Mouse (Mus musculus) NIH3T3 (cell line): Measurements from ENCODE around the gene Spag5.

Experiments
- DNase-seq: peaks from one replicate; pipeline ENCODE4 v3.0.0-alpha.2; 2012; ENCODE audit warnings: low read depth

The Spag5 gene

DNA sequence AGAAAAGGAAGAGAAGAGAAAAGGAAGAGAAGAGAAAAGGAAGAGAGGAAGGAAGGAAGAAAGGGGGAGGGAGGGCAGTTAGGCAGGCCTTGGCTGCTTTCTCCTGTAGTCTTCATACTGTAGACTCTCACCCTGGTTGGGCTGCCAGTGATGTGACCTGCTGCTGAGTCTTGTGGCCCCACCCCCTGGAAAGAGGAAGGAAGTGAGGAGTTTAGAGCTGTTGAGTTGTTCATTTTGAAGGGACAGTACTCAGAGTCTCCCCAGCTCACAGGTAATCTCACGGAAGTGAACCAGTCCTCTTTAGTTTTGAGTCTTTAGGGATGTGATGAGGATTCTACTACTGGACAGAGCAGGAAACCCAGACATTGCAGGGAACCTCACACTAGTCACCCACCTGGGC lies 51.8 kb downstream of the Spag5 start:
- DNase-seq: no peak

DNA sequence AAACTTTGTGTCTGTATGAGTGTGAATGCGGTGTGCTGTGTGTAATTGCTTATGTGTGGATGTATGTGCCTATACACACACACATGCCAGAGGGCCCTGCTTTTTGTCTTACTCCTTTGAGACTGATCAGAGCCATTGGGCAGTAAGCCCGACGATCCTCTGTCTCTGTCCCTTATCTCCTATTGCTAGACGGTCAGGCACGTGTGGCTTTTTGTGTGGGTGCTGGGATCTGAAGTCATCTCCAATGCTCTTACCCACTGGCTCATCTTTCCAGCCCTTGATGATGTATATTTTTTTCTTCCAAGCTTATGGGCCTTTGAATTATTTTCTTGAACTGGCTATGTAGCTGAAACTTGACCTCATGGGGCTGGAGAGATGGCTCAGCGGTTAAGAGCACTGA lies 53.6 kb downstream of the Spag5 start:
- no peak for DNase-seq

GRCm38 (mm10) chr11:78355471-78356238 lies 54.3 kb downstream of the Spag5 start:
- DNase-seq: peak; percentile 92

DNA sequence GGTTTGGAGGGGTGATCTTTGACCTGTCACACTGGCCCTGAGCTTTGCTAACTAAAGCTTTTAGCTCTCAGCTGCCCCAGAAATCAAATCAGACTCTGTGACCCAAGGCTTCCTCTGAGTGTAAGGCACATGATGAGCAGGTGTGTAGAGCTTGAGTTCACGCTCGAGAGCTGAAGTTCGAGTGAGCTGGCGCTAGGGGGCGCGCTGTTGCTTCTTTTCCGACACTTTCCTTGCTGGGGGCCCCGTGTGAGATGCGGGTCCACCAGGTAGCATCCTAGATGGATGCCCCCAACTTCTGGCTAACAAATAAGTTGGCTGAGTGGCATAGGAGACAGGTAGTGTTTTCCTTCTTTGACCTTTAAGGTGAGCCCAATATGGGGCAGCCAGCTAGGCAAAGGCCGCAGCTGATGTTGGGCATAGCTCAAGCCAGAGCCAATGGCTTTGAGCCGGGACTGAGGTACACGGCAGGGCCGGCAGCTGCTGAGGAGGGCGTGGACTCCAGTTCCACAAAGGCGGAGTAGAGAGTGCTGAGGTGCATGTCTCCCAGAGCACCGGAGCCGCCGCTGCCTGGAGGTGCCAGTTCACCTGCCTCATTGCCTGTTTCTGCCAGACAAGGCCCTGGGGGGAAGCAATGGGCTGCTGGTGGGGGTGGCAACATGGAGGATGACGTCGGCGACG lies 57.1 kb downstream of the Spag5 start:
- DNase-seq: peak; percentile 57

DNA sequence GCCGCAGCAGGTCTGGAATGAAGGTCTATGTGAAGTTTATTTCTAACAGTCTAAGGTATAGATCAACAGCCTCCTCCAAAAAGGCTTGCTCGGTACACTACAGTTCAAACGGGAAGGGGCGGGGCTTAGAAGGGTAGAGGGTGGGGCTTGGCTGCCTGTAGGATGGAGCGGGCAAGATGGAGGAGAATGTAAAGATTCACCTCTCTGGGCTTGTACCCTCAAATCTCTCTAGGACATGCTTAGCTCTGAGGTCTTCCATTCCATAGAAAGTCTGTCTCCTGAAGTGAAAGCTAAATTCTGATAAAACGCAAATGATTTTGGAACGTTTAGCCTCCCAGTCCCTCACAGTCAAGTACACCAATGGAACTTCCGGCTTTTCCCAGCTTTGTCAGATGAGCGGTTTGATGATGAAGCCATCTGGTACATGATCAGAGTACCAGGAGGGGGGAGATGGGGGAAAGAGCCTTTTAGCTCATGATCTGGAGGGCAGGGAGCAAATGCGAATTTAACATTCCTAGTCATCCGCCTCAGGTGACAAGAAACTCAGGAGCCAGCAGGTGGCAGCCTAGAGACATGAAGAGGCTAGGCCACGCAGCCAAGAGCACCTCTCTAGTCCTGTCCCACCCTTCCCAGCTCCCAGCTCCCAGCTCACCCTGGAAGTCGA lies 58.9 kb downstream of the Spag5 start:
- peak; percentile 95 for DNase-seq

DNA sequence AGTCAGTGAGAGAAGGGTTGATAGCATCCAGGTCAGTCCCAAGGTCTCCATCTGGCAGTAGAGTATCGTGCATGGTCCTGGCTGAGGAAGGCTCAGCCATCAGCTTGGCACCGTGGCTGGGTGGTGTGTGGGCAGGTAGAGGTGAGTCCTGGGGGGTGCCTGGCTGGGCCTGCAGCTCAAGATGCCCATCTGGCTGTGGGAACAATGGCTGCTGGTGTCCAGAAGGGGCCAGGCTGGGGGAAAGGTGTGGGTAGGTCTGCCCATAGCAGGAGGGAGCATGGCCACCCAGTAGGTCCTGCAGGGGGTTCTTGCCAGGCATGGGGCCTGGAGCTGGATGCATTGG lies 59.4 kb downstream of the Spag5 start:
- DNase-seq: no peak

DNA sequence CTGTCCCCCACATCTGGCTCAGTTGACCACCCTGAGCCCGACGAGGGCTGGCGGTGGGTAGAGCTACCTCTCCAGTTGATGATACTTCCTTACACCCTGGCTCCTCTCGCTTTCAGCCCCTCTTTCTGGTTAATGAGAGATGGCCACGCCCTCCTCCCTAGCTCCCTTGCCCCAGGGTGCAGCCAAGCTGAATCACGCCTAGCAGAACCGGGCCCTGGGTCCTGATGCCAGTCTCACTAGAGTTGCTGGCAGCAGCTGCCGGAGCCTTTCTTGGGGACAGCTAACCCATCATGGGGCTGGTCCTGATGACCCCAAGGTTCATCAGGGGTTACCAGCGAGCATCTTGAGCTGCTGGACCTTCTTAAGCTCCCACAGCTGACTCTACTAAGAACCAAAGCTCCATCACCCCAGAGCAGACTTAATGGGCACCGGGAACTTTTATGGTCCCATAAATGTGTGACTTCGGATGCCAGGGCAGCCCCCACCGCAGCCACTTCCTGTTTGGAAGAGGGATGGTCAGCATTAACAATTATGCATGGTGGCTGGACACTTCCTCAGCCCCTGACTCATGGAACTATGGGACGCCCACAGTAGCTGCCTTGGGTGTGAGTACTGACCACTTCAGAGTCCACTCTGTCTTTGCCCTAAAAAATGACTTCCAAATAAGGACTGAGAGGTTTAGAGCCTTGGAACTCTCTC lies 62.1 kb downstream of the Spag5 start:
- peak; percentile 21 for DNase-seq

- peak; percentile 83 for DNase-seq
Measured at GRCm38 (mm10) chr11:78364103-78364502, 62.8 kb downstream of the Spag5 start.

- no peak for DNase-seq
Measured at GRCm38 (mm10) chr11:78367456-78368225, 66.3 kb downstream of the Spag5 start.

- DNase-seq: peak; percentile 88
Measured at GRCm38 (mm10) chr11:78370389-78370788, 69.1 kb downstream of the Spag5 start.

GRCm38 (mm10) chr11:78371711-78372110 lies 70.4 kb downstream of the Spag5 start:
- DNase-seq: no peak
